Mouse (Mus musculus): ENCODE results near the gene Mgmt. TPM values are rescaled to one million over a fixed set of nuclear protein-coding genes. Genes with fewer than 3 reads are reported as not detected.

Gene Mgmt
- polyA plus RNA-seq, 1 experiment, result 0.56 TPM

DNA sequence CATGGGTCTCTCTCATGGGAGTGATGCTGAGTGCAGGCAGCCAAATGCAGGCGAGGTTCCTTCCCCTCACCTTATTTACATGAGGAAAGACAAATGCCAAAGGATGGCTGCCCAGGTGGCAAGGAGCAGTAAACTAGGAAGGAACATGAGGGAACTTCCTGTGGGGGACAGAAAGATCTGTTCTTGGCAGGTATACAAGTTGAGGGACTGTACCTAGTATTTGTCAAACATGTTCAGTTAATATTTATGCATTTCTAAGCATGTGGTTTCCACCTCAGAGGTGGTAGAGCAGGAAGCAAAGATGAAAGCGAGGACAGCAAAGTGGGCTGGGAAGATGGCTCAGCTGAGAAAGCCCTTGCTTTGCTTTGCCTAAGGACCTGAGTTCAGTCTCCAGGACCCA is 260.2 kb downstream of the Mgmt start:
- H3K36me3 ChIP-seq (ENCODE audit: control insufficient read depth, insufficient read depth, low read length), result no peaks in the 10 kb centered on the region
- no peaks in the 10 kb centered on the region for H3K4me1 ChIP-seq (ENCODE audit: control insufficient read depth, insufficient read depth, insufficient read length, low read length)
- no peak overlapping the region for H3K4me3 ChIP-seq (ENCODE audit: low read depth, low read length)
- TF ChIP-seq CTCF (IDR thresholded peaks at IDR 0.05; ENCODE audit: extremely low read depth, insufficient read length, insufficient replicate concordance, low read depth, low read length) (no peak), POLR2A (IDR thresholded peaks at IDR 0.05; ENCODE audit: low read depth, low read length) (no peak)
- no peaks in the 10 kb centered on the region for H3K27me3 ChIP-seq (ENCODE audit: control insufficient read depth, insufficient read depth, low read length)
- H3K27ac ChIP-seq (ENCODE audit: insufficient read depth, low read depth, low read length), result no peak overlapping the region
- 67% methylated on average over 2 of the region's 2 CpGs for WGBS

GRCm38 (mm10) chr7:137159086-137159485 is 264.7 kb downstream of the Mgmt start:
- H3K27ac ChIP-seq (ENCODE audit: insufficient read depth, low read depth, low read length), result no peak overlapping the region

GRCm38 (mm10) chr7:137172278-137172677 is 277.9 kb downstream of the Mgmt start:
- H3K36me3 ChIP-seq (ENCODE audit: control insufficient read depth, insufficient read depth, low read length), result no peaks in the 10 kb centered on the region
- H3K27me3 ChIP-seq (ENCODE audit: control insufficient read depth, insufficient read depth, low read length), result no peaks in the 10 kb centered on the region
- TF ChIP-seq CTCF (IDR thresholded peaks at IDR 0.05; ENCODE audit: extremely low read depth, insufficient read length, insufficient replicate concordance, low read depth, low read length) (no peak), POLR2A (IDR thresholded peaks at IDR 0.05; ENCODE audit: low read depth, low read length) (no peak)
- H3K4me1 ChIP-seq (ENCODE audit: control insufficient read depth, insufficient read depth, insufficient read length, low read length), result no peaks in the 10 kb centered on the region
- no peak overlapping the region for H3K4me3 ChIP-seq (ENCODE audit: low read depth, low read length)
- no peak overlapping the region for H3K27ac ChIP-seq (ENCODE audit: insufficient read depth, low read depth, low read length)
- WGBS, result 60% methylated on average over 9 of the region's 9 CpGs

More at GRCm38 (mm10) chr7:137159086-137159485, 264.7 kb downstream of the Mgmt start:
- Histone ChIP-seq H3K4me1 (ENCODE audit: control insufficient read depth, insufficient read depth, insufficient read length, low read length) (no peaks in the 10 kb centered on the region), H3K36me3 (ENCODE audit: control insufficient read depth, insufficient read depth, low read length) (no peaks in the 10 kb centered on the region), H3K4me3 (ENCODE audit: low read depth, low read length) (no peak overlapping the region), H3K27me3 (ENCODE audit: control insufficient read depth, insufficient read depth, low read length) (no peaks in the 10 kb centered on the region)
- TF ChIP-seq CTCF (IDR thresholded peaks at IDR 0.05; ENCODE audit: extremely low read depth, insufficient read length, insufficient replicate concordance, low read depth, low read length) (no peak), POLR2A (IDR thresholded peaks at IDR 0.05; ENCODE audit: low read depth, low read length) (no peak)
